Mouse (Mus musculus) heart, adult 9 months (tissue): Measurements from ENCODE around the gene Rxra.

ENCODE experiments used
- DNase-seq, 2 experiments: peaks; one replicate each; pipeline ENCODE4 v3.0.0; 2022; ENCODE audit warnings: low spot score in 2 of 2

Rxra gene

GRCm38 (mm10) chr2:27762920-27763780 is 86.9 kb downstream of the Rxra start:
- no peak for DNase-seq

DNA sequence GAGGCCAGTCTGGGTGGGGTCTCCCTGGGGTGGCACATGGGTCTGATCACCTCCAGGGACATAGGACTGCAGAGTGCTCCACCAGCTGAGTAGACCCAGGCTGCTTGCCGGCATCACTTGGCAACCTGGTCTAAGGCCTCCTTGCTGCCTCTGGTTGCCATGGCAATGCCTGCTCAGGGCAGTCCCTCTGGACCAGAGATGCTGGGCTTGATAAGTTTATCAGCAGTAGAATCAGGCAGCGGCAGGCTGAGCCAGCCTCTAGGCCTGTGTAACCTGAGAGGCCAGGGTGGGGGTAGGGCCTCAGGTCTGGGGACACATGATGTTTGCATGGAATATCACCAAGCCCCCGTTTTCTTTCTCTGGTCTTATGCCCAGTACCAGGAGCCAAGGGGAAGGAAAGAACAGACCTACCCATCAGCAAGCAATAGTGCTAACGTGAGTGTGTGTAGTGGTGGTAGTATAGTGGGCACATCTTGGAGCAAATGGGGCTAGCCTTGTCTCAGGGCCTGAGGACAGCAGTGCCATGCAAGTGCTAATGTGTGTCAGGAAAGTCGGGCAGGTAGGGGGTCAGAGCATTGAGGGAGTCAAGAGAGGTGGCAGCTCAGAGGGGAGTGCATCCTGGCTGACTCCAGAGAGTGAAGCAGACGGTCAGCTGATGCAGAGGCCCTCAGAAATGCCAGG is 88.2 kb downstream of the Rxra start:
- DNase-seq = no peak

- peak; percentile 63 to 86 for DNase-seq
These were observed 88.7 kb downstream of the Rxra start for GRCm38 (mm10) chr2:27764937-27765319.

GRCm38 (mm10) chr2:27767773-27768172 is 91.5 kb downstream of the Rxra start:
- no peak for DNase-seq

DNA sequence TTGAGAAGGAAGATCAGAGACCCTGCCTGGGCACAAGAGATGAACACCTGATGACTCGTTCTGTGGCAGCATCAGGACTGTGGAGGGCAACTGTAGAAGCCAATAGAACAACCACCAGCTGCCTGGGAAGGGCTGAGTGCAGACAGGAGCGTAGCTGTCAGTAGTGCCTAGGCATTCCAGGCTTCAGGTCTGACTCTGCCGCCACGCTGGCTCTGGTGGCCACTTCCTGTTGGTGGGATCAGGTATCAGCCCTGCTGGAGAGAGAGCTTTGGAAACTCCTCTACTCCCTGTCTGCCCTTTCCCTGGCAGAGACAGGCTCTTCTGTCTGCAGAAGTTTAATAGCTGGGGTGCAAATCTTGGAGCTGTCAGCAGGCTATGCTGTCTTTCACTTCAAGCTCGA is 93.5 kb downstream of the Rxra start:
- DNase-seq = no peak

DNA sequence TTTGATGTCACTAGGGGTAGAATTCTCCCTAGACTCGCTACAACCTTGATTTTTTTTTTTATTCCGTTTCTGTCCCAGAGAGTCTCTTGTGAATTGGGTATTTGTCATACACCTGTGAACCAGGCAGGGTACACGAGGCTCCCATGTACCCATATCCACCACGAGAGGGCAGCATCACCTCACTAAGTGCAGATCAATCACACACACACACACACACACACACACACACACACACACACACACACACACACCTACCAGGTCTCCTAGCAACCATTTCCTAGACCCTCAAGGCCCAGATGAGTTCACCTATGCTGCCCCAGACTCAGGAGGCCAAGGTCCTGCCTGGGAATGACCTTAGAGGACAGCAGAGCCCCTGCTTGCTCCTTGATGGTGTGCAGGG is 94.0 kb downstream of the Rxra start:
- DNase-seq = no peak

DNA sequence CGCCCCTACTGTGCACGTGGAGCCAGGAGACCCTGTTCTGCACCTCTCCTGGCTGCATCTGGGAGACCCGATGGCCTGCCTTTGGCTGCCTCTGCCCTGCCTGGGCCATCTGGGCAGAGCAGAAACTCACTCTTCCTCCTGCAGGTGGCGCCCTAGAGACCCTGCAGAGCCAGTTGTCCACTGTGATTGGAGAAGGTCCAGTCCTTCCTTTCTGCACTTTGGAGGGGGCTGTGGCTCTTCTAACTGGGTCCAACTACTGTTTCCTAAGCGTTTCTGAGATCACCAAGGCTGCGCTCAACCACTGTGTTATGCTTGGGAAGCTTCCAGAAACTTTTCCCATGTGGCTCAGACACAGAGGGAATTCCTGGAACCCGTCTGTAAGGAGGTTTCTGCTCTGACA is 95.7 kb downstream of the Rxra start:
- peak; percentile 78 to 85 for DNase-seq

DNA sequence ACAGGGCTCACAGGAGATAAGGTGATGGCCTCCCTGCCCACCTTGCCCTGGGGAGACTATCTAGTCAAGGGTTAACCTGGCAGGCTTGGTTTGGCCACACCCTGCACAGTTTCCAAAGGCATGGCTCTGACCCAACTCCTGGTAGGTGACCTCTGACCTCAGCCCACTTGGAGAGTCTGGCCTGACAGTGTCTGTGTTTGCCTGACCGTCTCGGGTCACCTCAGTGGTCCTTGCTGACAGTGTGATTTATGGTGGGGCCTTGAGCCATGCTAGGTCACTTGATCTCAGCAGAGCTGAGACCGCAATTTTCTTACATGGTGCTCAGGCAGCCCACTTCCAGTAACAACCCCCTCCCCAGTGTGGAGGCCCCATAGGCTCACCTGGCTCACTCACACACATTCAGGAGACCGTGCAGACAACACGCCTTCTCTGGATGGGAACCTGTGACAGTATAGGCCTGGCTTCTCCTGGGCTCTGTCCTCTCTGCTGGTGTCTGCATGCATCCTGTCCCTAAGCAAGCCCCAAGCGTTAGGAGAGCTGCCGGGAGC is 96.7 kb downstream of the Rxra start:
- DNase-seq = no peak

GRCm38 (mm10) chr2:27773980-27774730 is 97.9 kb downstream of the Rxra start:
- DNase-seq = peak; percentile 85 to 87

GRCm38 (mm10) chr2:27775006-27775405 is 98.8 kb downstream of the Rxra start:
- DNase-seq = no peak

DNA sequence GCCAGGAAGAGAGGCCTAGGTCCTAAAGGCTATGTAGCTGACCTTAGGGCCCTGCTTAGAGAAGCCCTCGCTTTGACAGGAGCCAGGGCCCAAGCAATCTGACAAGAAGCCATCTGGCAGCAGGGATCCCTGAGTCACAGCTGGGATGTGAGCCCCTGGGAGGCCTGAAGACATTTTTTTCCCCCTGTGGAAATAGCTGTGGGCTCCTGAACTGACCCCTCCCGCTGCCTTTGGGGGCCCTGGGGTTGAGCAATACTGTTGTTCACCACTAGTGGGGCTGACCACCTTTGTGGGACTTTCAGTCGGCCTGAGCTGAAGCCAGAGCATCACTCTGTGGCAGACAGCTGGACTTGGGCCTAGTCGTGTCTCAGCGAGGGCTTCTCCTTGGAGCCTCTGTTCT is 99.4 kb downstream of the Rxra start:
- DNase-seq = peak; percentile 49 to 60

DNA sequence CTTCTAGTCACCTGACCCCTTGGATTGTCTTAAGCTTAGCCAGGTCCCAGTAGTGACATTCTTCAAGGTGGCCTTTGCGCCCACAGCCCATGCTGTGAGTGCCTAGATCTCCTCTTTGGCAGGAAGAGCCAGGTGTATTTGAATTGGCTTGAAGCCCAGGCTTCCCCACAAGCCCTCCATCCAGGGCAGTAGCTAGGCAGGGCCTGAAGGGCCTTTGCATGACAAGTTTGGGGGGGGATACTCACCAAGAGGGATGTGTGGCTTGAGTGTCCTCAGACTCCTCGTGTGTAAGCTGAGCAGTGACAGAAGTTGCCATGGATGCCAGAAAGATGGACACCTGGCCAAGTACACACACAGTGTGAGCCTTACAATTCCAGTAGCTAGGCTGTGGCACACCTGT is 101.5 kb downstream of the Rxra start:
- DNase-seq = no peak

GRCm38 (mm10) chr2:27778289-27778688 is 102.0 kb downstream of the Rxra start:
- DNase-seq = no peak

- no peak for DNase-seq
These were observed 103.1 kb downstream of the Rxra start for GRCm38 (mm10) chr2:27779291-27779866.

GRCm38 (mm10) chr2:27780162-27780561 is 103.9 kb downstream of the Rxra start:
- no peak for DNase-seq

GRCm38 (mm10) chr2:27785363-27785762 is 109.1 kb downstream of the Rxra start:
- no peak for DNase-seq

- DNase-seq = peak; percentile 56 to 60
These were observed 109.8 kb downstream of the Rxra start for GRCm38 (mm10) chr2:27785973-27786417.

- DNase-seq = no peak
These were observed 115.3 kb downstream of the Rxra start for GRCm38 (mm10) chr2:27791571-27791970.

- peak; percentile 80 to 88 for DNase-seq
These were observed 122.8 kb downstream of the Rxra start for GRCm38 (mm10) chr2:27799018-27799417.

GRCm38 (mm10) chr2:27801041-27801440 is 124.8 kb downstream of the Rxra start:
- no peak for DNase-seq

GRCm38 (mm10) chr2:27802493-27802892 is 126.3 kb downstream of the Rxra start:
- DNase-seq = peak; percentile 69 to 70

DNA sequence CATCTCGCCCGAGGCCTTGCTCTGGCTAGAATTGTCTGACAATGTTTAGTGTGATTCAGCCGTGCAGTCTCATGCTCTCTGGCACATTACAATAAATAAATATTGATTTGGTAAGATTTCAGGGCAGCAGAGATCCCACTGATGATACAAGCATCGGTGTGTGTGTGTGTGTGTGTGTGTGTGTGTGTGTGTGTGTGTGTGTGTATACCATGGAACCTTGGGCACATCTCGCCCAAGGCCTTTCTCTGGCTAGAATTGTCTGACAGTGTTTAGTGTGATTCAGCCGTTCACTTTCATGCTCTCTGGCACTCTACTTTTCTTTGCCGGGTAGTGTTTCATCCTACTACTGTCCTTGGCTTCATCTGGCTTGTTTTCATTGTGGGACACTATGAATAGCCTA is 130.5 kb downstream of the Rxra start:
- DNase-seq = no peak
